Mouse (Mus musculus): Measurements from ENCODE around the gene Casc1.
A peak's percentile ranks its signal among the peaks of the same experiment; 100 is the strongest.

The Casc1 gene

GRCm38 (mm10) chr6:145205142-145205541 lies 5.7 kb downstream of the Casc1 start:
- no peak for ATAC-seq (ENCODE audit: insufficient number of reproducible peaks, low FRiP score, low TSS enrichment)

GRCm38 (mm10) chr6:145204440-145204839 lies 6.4 kb downstream of the Casc1 start:
- no peak for ATAC-seq (ENCODE audit: insufficient number of reproducible peaks, low FRiP score, low TSS enrichment)

GRCm38 (mm10) chr6:145202432-145203125 lies 8.2 kb downstream of the Casc1 start:
- ATAC-seq (ENCODE audit: insufficient number of reproducible peaks, low FRiP score, low TSS enrichment): no peak

GRCm38 (mm10) chr6:145197949-145198686 lies 12.7 kb downstream of the Casc1 start:
- ATAC-seq (ENCODE audit: insufficient number of reproducible peaks, low FRiP score, low TSS enrichment): no peak

GRCm38 (mm10) chr6:145193446-145193845 lies 17.4 kb downstream of the Casc1 start:
- ATAC-seq (ENCODE audit: insufficient number of reproducible peaks, low FRiP score, low TSS enrichment): no peak

- ATAC-seq (ENCODE audit: insufficient number of reproducible peaks, low FRiP score, low TSS enrichment): no peak
Observed at GRCm38 (mm10) chr6:145193038-145193437, 17.8 kb downstream of the Casc1 start.

- peak; percentile 67 for ATAC-seq (ENCODE audit: insufficient number of reproducible peaks, low FRiP score, low TSS enrichment)
Observed at GRCm38 (mm10) chr6:145187093-145188088, 23.4 kb downstream of the Casc1 start.

- no peak for ATAC-seq (ENCODE audit: insufficient number of reproducible peaks, low FRiP score, low TSS enrichment)
Observed at GRCm38 (mm10) chr6:145186096-145186495, 24.7 kb downstream of the Casc1 start.

GRCm38 (mm10) chr6:145182044-145182443 lies 28.8 kb downstream of the Casc1 start:
- ATAC-seq (ENCODE audit: insufficient number of reproducible peaks, low FRiP score, low TSS enrichment): no peak

GRCm38 (mm10) chr6:145179665-145180064 lies 31.1 kb downstream of the Casc1 start:
- ATAC-seq (ENCODE audit: insufficient number of reproducible peaks, low FRiP score, low TSS enrichment): no peak

GRCm38 (mm10) chr6:145176474-145176873 lies 34.3 kb downstream of the Casc1 start:
- ATAC-seq (ENCODE audit: insufficient number of reproducible peaks, low FRiP score, low TSS enrichment): no peak

- ATAC-seq (ENCODE audit: insufficient number of reproducible peaks, low FRiP score, low TSS enrichment): no peak
Observed at GRCm38 (mm10) chr6:145175571-145175981, 35.2 kb downstream of the Casc1 start.

- ATAC-seq (ENCODE audit: insufficient number of reproducible peaks, low FRiP score, low TSS enrichment): no peak
Observed at GRCm38 (mm10) chr6:145173781-145174191, 37.0 kb downstream of the Casc1 start.

GRCm38 (mm10) chr6:145171892-145172606 lies 38.8 kb downstream of the Casc1 start:
- ATAC-seq (ENCODE audit: insufficient number of reproducible peaks, low FRiP score, low TSS enrichment): no peak

- no peak for ATAC-seq (ENCODE audit: insufficient number of reproducible peaks, low FRiP score, low TSS enrichment)
Observed at GRCm38 (mm10) chr6:145160581-145160980, 50.2 kb downstream of the Casc1 start.

GRCm38 (mm10) chr6:145158619-145159018 lies 52.2 kb downstream of the Casc1 start:
- no peak for ATAC-seq (ENCODE audit: insufficient number of reproducible peaks, low FRiP score, low TSS enrichment)

- ATAC-seq (ENCODE audit: insufficient number of reproducible peaks, low FRiP score, low TSS enrichment): no peak
Observed at GRCm38 (mm10) chr6:145149054-145149453, 61.8 kb downstream of the Casc1 start.

GRCm38 (mm10) chr6:145147716-145148115 lies 63.1 kb downstream of the Casc1 start:
- ATAC-seq (ENCODE audit: insufficient number of reproducible peaks, low FRiP score, low TSS enrichment): no peak

GRCm38 (mm10) chr6:145145173-145145572 lies 65.6 kb downstream of the Casc1 start:
- no peak for ATAC-seq (ENCODE audit: insufficient number of reproducible peaks, low FRiP score, low TSS enrichment)

- no peak for ATAC-seq (ENCODE audit: insufficient number of reproducible peaks, low FRiP score, low TSS enrichment)
Observed at GRCm38 (mm10) chr6:145141827-145142226, 69.0 kb downstream of the Casc1 start.

Data from cerebellum, adult (tissue).